In genomic region chr9:63131957-63132602, GRCm38 (mm10) we compare ENCODE assay signal across 8 mouse cellular contexts. TPM values are rescaled to one million over a fixed set of nuclear protein-coding genes. Genes with fewer than 3 reads are reported as not detected.
A peak's percentile ranks its signal among the peaks of the same experiment; 100 is the strongest.
DNase-seq lines count a peak whose midpoint lies in the region; ATAC-seq and TF ChIP-seq lines count a peak whose summit lies in the region.

No protein-coding gene starts in this region.

- H3K36me3 ChIP-seq in ES-E14 (ENCODE audit: control insufficient read depth, insufficient read depth, low read length, poor library complexity, severe bottlenecking) = no peaks in the 10 kb centered on the region
- no peaks in the 10 kb centered on the region for H3K36me3 ChIP-seq in heart, embryonic 13.5 days

- H3K9ac ChIP-seq in ES-E14 (ENCODE audit: insufficient read depth, low read depth, low read length, poor library complexity, severe bottlenecking) = peak overlapping the region; percentile 77
- peak overlapping the region; percentile 89 for H3K9ac ChIP-seq in heart, embryonic 13.5 days

- H3K4me3 ChIP-seq in ES-E14 (ENCODE audit: insufficient read depth in 1 of 2, low read depth in 1 of 2, low read length in 2 of 2, poor library complexity in 1 of 2, severe bottlenecking in 1 of 2) = peak overlapping the region; percentile 71 to 76
- peak overlapping the region; percentile 78 for H3K4me3 ChIP-seq in heart, embryonic 13.5 days

- peaks cover 41% of the 10 kb centered on the region for H3K27me3 ChIP-seq in heart, embryonic 13.5 days (replicated peaks)

- no peak overlapping the region for H3K27ac ChIP-seq in ES-E14 (ENCODE audit: insufficient read depth, low read depth, low read length, poor library complexity, severe bottlenecking)
- H3K27ac ChIP-seq in heart, embryonic 13.5 days (replicated peaks) = peak overlapping the region; percentile 83

- no peaks in the 10 kb centered on the region for H3K9me3 ChIP-seq in ES-E14 (ENCODE audit: control insufficient read depth, insufficient read depth, low read depth, low read length)
- H3K9me3 ChIP-seq in heart, embryonic 13.5 days = no peaks in the 10 kb centered on the region

- 2% methylated on average over 28 of the region's 28 CpGs for WGBS in heart, embryonic 13.5 days

- peaks cover 7 to 8% of the 10 kb centered on the region in 2 experiments; a peak in 3 of 4 replicates for H3K4me1 ChIP-seq in ES-E14 (ENCODE audit: control insufficient read depth in 2 of 2, insufficient read depth in 2 of 2, low read length in 2 of 2, poor library complexity in 1 of 2)
- peaks cover 29% of the 10 kb centered on the region for H3K4me1 ChIP-seq in heart, embryonic 13.5 days

- ATAC-seq in frontal cortex, adult (ENCODE audit: low TSS enrichment) = peak; percentile 35; the same call in 1 of the 2 replicates
- 0 out of 2 replicates have a peak, but pooled peaks have one; percentile 3 for ATAC-seq in heart, embryonic 13.5 days (ENCODE audit: extremely low read depth, insufficient number of reproducible peaks, low FRiP score, low TSS enrichment)

- in situ Hi-C loops in ES-E14 (cut with MboI; ENCODE audit: low sequenced_read_pairs in 2 of 2, unreplicated experiment in 2 of 2) = loop anchor here (10.0 to 25.0 kb wide), 2 partner anchors 705 to 713 kb away; no protein-coding TSS in a partner anchor

- DNase-seq in frontal cortex, postnatal 25 days (ENCODE audit: low spot score in 2 of 2) = no peak
- DNase-seq in ES-E14 (ENCODE audit: low read depth, low spot score) = no peak
- DNase-seq in cerebellum, postnatal 36 days = peak; percentile 57 to 67
- peak; percentile 68 for DNase-seq in kidney, postnatal 10 days
- peak; percentile 44 for DNase-seq in lung, postnatal 10 days
- DNase-seq in retina, embryonic 14.5 days (ENCODE audit: low spot score) = peak; percentile 56

- H3K4me2 ChIP-seq in heart, embryonic 13.5 days = peak overlapping the region; percentile 84

TF ChIP-seq in ES-E14, 5 proteins besides CTCF, POLR2A, EP300 and RAD21:
- 0 out of 2 replicates have a peak, but pooled peaks have one; percentile 20 for TF ChIP-seq HCFC1 (IDR thresholded peaks at IDR 0.05; ENCODE audit: borderline replicate concordance, insufficient read depth, low read length)
- no peak for TF ChIP-seq CHD2 (IDR thresholded peaks at IDR 0.05; ENCODE audit: low read depth, low read length)

RNA-seq across cellular contexts. Expression of gene Skor1, which starts 16.7 kb away (rescaled TPM):
- 0.54 and 0.58 TPM in 2 replicates for total RNA-seq in ES-E14 (2012; rRNA removed)
- polyA plus RNA-seq in heart, embryonic 13.5 days (2015; fragmentation: Nextera tagmentation; extraction: Ambion mirVana) = not detected in 2 replicates

Comparison
In these comparisons a context has a peak if more than half of its experiments do, and no peak if none do; other contexts are left out.
1. DNase-seq: peak in cerebellum, postnatal 36 days (2 of 2), kidney, postnatal 10 days (single experiment), lung, postnatal 10 days (single experiment) and retina, embryonic 14.5 days (single experiment); none in frontal cortex, postnatal 25 days (0 of 2) and ES-E14 (single experiment).